Mouse (Mus musculus): ENCODE results near the gene Ip6k3. TPM values are rescaled to one million over a fixed set of nuclear protein-coding genes. Genes with fewer than 3 reads are reported as not detected.

The Ip6k3 gene
- polyA plus RNA-seq, 1 experiment from 2014 or later = 0.25 TPM

DNA sequence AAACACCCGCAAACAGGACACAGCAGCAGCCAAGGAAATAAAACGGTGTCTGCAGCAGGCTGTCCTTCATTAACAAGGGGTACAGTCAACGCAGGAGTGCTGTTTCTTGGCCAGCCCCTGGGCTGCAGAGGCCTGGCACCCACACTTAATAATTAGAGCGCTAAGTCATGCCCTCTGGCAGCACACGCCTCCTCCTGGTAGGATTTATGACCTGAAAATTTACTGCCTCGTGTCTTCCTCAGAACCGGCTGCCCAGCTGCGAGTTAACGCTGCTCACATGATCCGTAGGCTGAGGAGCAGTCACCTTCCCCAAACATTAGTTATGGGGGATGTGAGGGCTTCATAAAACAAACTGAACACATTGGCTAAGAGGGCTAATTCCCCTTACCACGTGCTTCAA, 33.2 kb upstream of the Ip6k3 start:
- DNase-seq (ENCODE audit: low spot score) = no peak
- WGBS = 19% methylated on average over 11 of the region's 11 CpGs
- Histone ChIP-seq H3K4me1 (ENCODE audit: control insufficient read depth, insufficient read depth, low read length) (peaks cover 22% of the 10 kb centered on the region), H3K9me3 (ENCODE audit: control insufficient read depth, low read length) (no peaks in the 10 kb centered on the region), H3K9ac (ENCODE audit: low read length) (no peak overlapping the region), H3K36me3 (ENCODE audit: control insufficient read depth, insufficient read depth, low read length) (peaks cover 6% of the 10 kb centered on the region), H3K4me3 (ENCODE audit: low read depth, low read length) (no peak overlapping the region), H3K27ac (ENCODE audit: low read depth, low read length) (no peak overlapping the region), H3K4me2 (ENCODE audit: low read depth) (no peak overlapping the region), H3K27me3 (ENCODE audit: control insufficient read depth, insufficient read depth, low read length) (no peaks in the 10 kb centered on the region)
- ATAC-seq (ENCODE audit: insufficient read depth, low FRiP score, low TSS enrichment) = no peak

- Histone ChIP-seq H3K4me2 (ENCODE audit: low read depth) (no peak overlapping the region), H3K4me3 (ENCODE audit: low read depth, low read length) (no peak overlapping the region), H3K27me3 (ENCODE audit: control insufficient read depth, insufficient read depth, low read length) (no peaks in the 10 kb centered on the region), H3K27ac (ENCODE audit: low read depth, low read length) (0 out of 2 replicates have a peak overlapping the region, but pooled peaks have one; percentile 49), H3K4me1 (ENCODE audit: control insufficient read depth, insufficient read depth, low read length) (peaks cover 22% of the 10 kb centered on the region), H3K36me3 (ENCODE audit: control insufficient read depth, insufficient read depth, low read length) (peaks cover 8% of the 10 kb centered on the region), H3K9ac (ENCODE audit: low read length) (no peak overlapping the region), H3K9me3 (ENCODE audit: control insufficient read depth, low read length) (no peaks in the 10 kb centered on the region)
- DNase-seq (ENCODE audit: low spot score) = no peak
- no peak for ATAC-seq (ENCODE audit: insufficient read depth, low FRiP score, low TSS enrichment)
- WGBS = 67% methylated on average over 7 of the region's 7 CpGs
These were observed 32.3 kb upstream of the Ip6k3 start for GRCm38 (mm10) chr17:27199864-27200263.

GRCm38 (mm10) chr17:27199205-27199604, 31.6 kb upstream of the Ip6k3 start:
- Histone ChIP-seq H3K9me3 (ENCODE audit: control insufficient read depth, low read length) (no peaks in the 10 kb centered on the region), H3K4me1 (ENCODE audit: control insufficient read depth, insufficient read depth, low read length) (peaks cover 19% of the 10 kb centered on the region), H3K36me3 (ENCODE audit: control insufficient read depth, insufficient read depth, low read length) (peaks cover 10% of the 10 kb centered on the region), H3K9ac (ENCODE audit: low read length) (no peak overlapping the region), H3K27ac (ENCODE audit: low read depth, low read length) (no peak overlapping the region), H3K27me3 (ENCODE audit: control insufficient read depth, insufficient read depth, low read length) (no peaks in the 10 kb centered on the region), H3K4me2 (ENCODE audit: low read depth) (no peak overlapping the region), H3K4me3 (ENCODE audit: low read depth, low read length) (no peak overlapping the region)
- WGBS = 97% methylated on average over 9 of the region's 9 CpGs
- no peak for DNase-seq (ENCODE audit: low spot score)
- ATAC-seq (ENCODE audit: insufficient read depth, low FRiP score, low TSS enrichment) = no peak

GRCm38 (mm10) chr17:27196206-27196605, 28.6 kb upstream of the Ip6k3 start:
- Histone ChIP-seq H3K9ac (ENCODE audit: low read length) (no peak overlapping the region), H3K27ac (ENCODE audit: low read depth, low read length) (no peak overlapping the region), H3K9me3 (ENCODE audit: control insufficient read depth, low read length) (no peaks in the 10 kb centered on the region), H3K36me3 (ENCODE audit: control insufficient read depth, insufficient read depth, low read length) (peaks cover 20% of the 10 kb centered on the region), H3K4me1 (ENCODE audit: control insufficient read depth, insufficient read depth, low read length) (peaks cover 10% of the 10 kb centered on the region), H3K27me3 (ENCODE audit: control insufficient read depth, insufficient read depth, low read length) (no peaks in the 10 kb centered on the region), H3K4me2 (ENCODE audit: low read depth) (no peak overlapping the region), H3K4me3 (ENCODE audit: low read depth, low read length) (no peak overlapping the region)
- ATAC-seq (ENCODE audit: insufficient read depth, low FRiP score, low TSS enrichment) = no peak
- WGBS = 85% methylated on average over 9 of the region's 9 CpGs
- DNase-seq (ENCODE audit: low spot score) = no peak

GRCm38 (mm10) chr17:27194258-27195185, 26.9 kb upstream of the Ip6k3 start:
- peaks cover 22% of the 10 kb centered on the region for H3K36me3 ChIP-seq (ENCODE audit: control insufficient read depth, insufficient read depth, low read length)
- H3K4me2 ChIP-seq (ENCODE audit: low read depth) = no peak overlapping the region
- no peak for DNase-seq (ENCODE audit: low spot score)
- H3K27ac ChIP-seq (ENCODE audit: low read depth, low read length) = no peak overlapping the region
- WGBS = 81% methylated on average over 20 of the region's 20 CpGs
- no peaks in the 10 kb centered on the region for H3K27me3 ChIP-seq (ENCODE audit: control insufficient read depth, insufficient read depth, low read length)
- no peak overlapping the region for H3K9ac ChIP-seq (ENCODE audit: low read length)
- ATAC-seq (ENCODE audit: insufficient read depth, low FRiP score, low TSS enrichment) = no peak
- no peaks in the 10 kb centered on the region for H3K9me3 ChIP-seq (ENCODE audit: control insufficient read depth, low read length)
- H3K4me1 ChIP-seq (ENCODE audit: control insufficient read depth, insufficient read depth, low read length) = no peaks in the 10 kb centered on the region
- H3K4me3 ChIP-seq (ENCODE audit: low read depth, low read length) = no peak overlapping the region

DNA sequence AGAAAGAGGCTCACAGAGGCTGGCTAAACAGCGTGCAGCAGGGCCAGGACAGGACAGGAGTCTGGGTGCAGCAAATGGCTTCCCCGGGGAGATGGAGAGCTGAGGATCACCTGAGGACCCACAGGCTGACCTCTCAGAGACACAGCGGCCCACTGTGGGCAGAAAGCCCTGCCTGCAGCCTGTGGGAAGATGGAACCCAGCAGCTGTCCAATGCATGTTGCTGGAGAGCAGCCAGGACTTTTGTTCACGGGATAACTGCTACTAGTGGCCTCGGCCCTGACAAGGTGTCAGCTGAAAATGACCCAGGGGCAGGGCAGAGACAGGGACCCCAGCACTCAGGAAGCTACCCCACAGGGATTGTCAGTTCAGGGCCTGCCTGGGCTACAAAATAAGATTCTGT, 24.2 kb upstream of the Ip6k3 start:
- Histone ChIP-seq H3K4me1 (ENCODE audit: control insufficient read depth, insufficient read depth, low read length) (peaks cover 4% of the 10 kb centered on the region), H3K4me2 (ENCODE audit: low read depth) (no peak overlapping the region)
- 91% methylated on average over 5 of the region's 5 CpGs for WGBS

DNA sequence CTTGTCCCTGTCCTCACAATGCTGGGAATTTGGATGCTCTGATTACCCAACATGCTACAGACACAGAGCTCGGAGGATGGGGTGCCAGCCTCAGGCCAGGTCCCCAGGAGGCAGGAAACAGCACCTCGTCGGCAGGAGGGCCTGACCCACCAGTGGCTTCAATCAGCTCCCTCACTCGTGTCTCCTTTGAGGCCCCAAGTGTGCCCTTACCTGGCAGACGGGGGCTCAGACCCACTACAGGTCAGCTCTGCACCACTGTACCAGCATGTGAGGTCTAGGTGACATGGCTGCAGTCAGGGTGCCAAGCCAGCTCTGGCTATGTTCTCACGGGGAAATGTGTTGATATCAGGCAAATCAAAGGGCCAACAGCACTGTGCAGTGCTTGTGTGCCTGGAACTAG, 23.6 kb upstream of the Ip6k3 start:
- Histone ChIP-seq H3K4me1 (ENCODE audit: control insufficient read depth, insufficient read depth, low read length) (peaks cover 4% of the 10 kb centered on the region), H3K36me3 (ENCODE audit: control insufficient read depth, insufficient read depth, low read length) (peaks cover 16% of the 10 kb centered on the region)
- DNase-seq (ENCODE audit: low spot score) = no peak

More for the DNA sequence above, 24.2 kb upstream of the Ip6k3 start:
- Histone ChIP-seq H3K36me3 (ENCODE audit: control insufficient read depth, insufficient read depth, low read length) (peaks cover 16% of the 10 kb centered on the region), H3K4me3 (ENCODE audit: low read depth, low read length) (no peak overlapping the region), H3K9me3 (ENCODE audit: control insufficient read depth, low read length) (no peaks in the 10 kb centered on the region), H3K27ac (ENCODE audit: low read depth, low read length) (no peak overlapping the region), H3K27me3 (ENCODE audit: control insufficient read depth, insufficient read depth, low read length) (no peaks in the 10 kb centered on the region), H3K9ac (ENCODE audit: low read length) (no peak overlapping the region)
- ATAC-seq (ENCODE audit: insufficient read depth, low FRiP score, low TSS enrichment) = no peak
- DNase-seq (ENCODE audit: low spot score) = no peak

DNA sequence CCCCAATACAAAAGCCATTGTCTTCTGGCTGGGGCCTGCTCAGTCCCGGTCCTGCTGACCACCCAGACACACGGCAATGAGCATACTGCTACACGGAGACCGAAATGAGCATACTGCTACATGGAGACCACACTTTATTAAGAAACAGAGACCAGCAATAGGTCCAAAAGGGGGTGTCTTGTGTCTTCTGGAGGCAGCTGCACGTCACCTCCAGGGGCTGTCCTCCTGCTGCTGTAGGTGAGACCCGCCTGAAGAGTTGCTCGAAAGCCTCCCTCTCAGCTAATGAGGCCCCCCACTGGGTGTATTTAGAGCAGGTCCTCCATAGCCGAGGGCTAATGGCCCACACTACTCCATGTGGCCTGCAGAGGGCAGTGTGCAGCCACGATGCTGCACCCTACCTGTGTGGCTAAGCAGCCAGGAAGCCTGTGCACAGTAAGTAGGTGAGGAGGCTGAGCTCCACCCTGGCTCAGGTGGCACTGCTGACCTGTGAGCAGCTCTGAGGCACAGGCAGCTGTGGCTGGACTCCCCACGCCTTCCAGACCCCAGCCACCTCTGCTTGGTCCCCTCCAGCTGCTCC, 22.1 kb upstream of the Ip6k3 start:
- Histone ChIP-seq H3K27ac (ENCODE audit: low read depth, low read length) (no peak overlapping the region), H3K36me3 (ENCODE audit: control insufficient read depth, insufficient read depth, low read length) (peaks cover 14% of the 10 kb centered on the region), H3K4me1 (ENCODE audit: control insufficient read depth, insufficient read depth, low read length) (peaks cover 4% of the 10 kb centered on the region), H3K4me2 (ENCODE audit: low read depth) (no peak overlapping the region), H3K9ac (ENCODE audit: low read length) (peak overlapping the region; percentile 7; the same call in 1 of the 2 replicates), H3K4me3 (ENCODE audit: low read depth, low read length) (no peak overlapping the region), H3K27me3 (ENCODE audit: control insufficient read depth, insufficient read depth, low read length) (no peaks in the 10 kb centered on the region), H3K9me3 (ENCODE audit: control insufficient read depth, low read length) (no peaks in the 10 kb centered on the region)
- DNase-seq (ENCODE audit: low spot score) (peak; percentile 74), ATAC-seq (ENCODE audit: insufficient read depth, low FRiP score, low TSS enrichment) (peak; percentile 48; the same call in 1 of the 2 replicates)
- 32% methylated on average over 10 of the region's 10 CpGs for WGBS

More for the DNA sequence above, 23.6 kb upstream of the Ip6k3 start:
- ATAC-seq (ENCODE audit: insufficient read depth, low FRiP score, low TSS enrichment) = no peak
- Histone ChIP-seq H3K27ac (ENCODE audit: low read depth, low read length) (no peak overlapping the region), H3K9me3 (ENCODE audit: control insufficient read depth, low read length) (no peaks in the 10 kb centered on the region), H3K27me3 (ENCODE audit: control insufficient read depth, insufficient read depth, low read length) (no peaks in the 10 kb centered on the region), H3K9ac (ENCODE audit: low read length) (no peak overlapping the region), H3K4me2 (ENCODE audit: low read depth) (no peak overlapping the region), H3K4me3 (ENCODE audit: low read depth, low read length) (no peak overlapping the region)
- 94% methylated on average over 6 of the region's 6 CpGs for WGBS

Data from neural tube, embryonic 11.5 days (tissue).